Mouse (Mus musculus) thymus, adult 2 months (tissue): Measurements from ENCODE around the gene Pkm.

ENCODE experiments used
- CTCF ChIP-seq: fragments of 200-500 bp; IDR thresholded peaks from 2 replicates; pipeline ENCODE4 v1.5.1; 2012; ENCODE audit warnings: mild to moderate bottlenecking, control low read depth, low read length, moderate library complexity, borderline replicate concordance; ENCODE audit not compliant: control insufficient read depth, poor library complexity, insufficient read depth; ENCODE audit errors: extremely low read depth
- POLR2A ChIP-seq: fragments of 200-500 bp; IDR thresholded peaks from 2 replicates; pipeline ENCODE4 v1.6.1; 2012; ENCODE audit warnings: mild to moderate bottlenecking, low read length, control low read depth, moderate library complexity; ENCODE audit not compliant: control insufficient read depth, poor library complexity, insufficient read depth; ENCODE audit errors: extremely low read depth

GRCm38 (mm10) chr9:59718237-59718636 lies 62.1 kb downstream of the Pkm start:
- TF ChIP-seq CTCF (no peak), POLR2A (no peak)
